Mouse (Mus musculus): ENCODE data around the gene Pramel5. TPM values are rescaled to one million over a fixed set of nuclear protein-coding genes. Genes with fewer than 3 reads are reported as not detected.
"Not testable (repeated sequence)": the region's sequence is repeated elsewhere in the genome, so short reads cannot be mapped to it uniquely, and the experiment has no call there.

Gene Pramel5
- not detected for total RNA-seq (2021)
- long read RNA-seq, experiment 1, result 0 reads
- long read RNA-seq, experiment 2, result 0 reads

GRCm38 (mm10) chr4:144280388-144280787, at the start of gene Pramel5:
Pramel5 (minus strand) TSS chr4:144280488.
- not testable (repeated sequence) for DNase-seq

- DNase-seq, result not testable (repeated sequence)
These were observed 49.7 kb upstream of the Pramel5 start, which contains the start of gene Gm13128 for GRCm38 (mm10) chr4:144329949-144330348. Gm13128 (plus strand) TSS chr4:144330249.

DNA sequence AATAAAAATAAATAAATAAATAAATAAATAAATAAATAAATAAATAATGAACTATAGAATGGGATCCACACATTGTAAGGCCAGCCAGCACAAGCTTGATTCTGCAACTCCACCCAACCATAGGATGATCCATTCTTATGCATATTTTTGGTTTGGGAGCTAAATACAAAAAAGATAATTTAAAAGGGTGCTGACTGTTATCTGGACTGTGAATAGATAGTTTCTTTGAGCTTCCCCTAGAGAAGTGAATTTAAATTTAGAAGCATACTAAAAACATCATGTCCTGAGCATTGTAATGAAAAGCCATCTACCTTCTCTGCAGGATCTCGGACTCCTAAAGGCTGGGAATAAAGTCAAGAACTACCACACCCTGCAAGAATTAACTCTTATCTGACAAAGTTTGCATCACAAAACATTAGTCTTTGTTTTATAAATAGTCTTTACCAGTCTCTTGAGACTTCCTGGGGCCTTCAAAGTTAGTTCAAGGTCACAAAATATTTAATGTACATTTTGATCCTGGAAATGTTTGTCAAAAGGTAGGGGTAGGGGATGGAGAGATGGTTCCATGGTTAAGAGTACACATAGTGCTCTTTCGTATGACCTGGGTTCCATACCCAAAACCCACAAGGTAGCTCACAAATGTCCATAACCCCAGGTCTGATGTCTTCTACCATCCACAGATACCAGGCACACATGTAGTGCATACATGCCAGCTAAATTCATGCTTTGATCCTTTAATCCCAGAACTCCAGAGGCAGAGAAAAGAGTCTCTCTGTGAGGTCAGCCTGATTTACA, 32.6 kb upstream of the Pramel5 start:
- not testable (repeated sequence) for DNase-seq

DNA sequence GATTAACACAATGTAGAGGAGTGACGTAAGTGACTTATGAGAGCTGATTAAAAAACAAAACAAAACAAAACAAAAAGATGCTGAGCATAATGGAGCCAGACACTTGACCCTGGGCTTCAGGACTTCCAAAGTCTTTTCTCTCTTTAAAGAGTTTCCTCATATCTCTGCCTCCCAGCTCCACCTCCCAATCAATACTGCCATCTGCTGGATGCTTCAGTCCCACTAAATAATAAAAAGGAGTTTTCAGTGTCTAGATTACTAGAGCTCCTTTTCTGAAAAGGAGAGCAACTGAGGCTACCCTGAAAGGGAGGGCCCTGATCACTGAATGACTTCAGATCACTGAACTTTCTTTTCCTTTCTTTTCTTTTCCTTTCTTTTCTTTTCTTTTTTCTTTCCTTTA, 19.1 kb upstream of the Pramel5 start:
- peak in 1 of 2 experiments; percentile 1 for DNase-seq

GRCm38 (mm10) chr4:144254768-144255167, 25.5 kb downstream of the Pramel5 start:
- DNase-seq, result not testable (repeated sequence)

Other genes with a start within 250 kb of the Pramel5 start
- gene Pramel4, start 221.4 kb downstream of the Pramel5 start, total RNA-seq (2021), result not detected
- gene Gm13102, start 174.0 kb downstream of the Pramel5 start, total RNA-seq (2021), result not detected
- gene Oog3, start 117.8 kb downstream of the Pramel5 start, total RNA-seq (2021), result not detected
- gene Oog2, start 89.8 kb downstream of the Pramel5 start, total RNA-seq (2021), result not detected
- not detected for gene C87977, start 67.2 kb downstream of the Pramel5 start, total RNA-seq (2021)
- not detected for gene Gm13128, start 49.8 kb upstream of the Pramel5 start, total RNA-seq (2021)
- not detected for gene Gm13119, start 77.5 kb upstream of the Pramel5 start, total RNA-seq (2021)
- not detected for gene Pramef20, start 97.4 kb upstream of the Pramel5 start, total RNA-seq (2021)
- gene Pramef12, start 128.0 kb upstream of the Pramel5 start, total RNA-seq (2021), result not detected
- gene 1700012P22Rik, start 158.3 kb upstream of the Pramel5 start, total RNA-seq (2021), result not detected
- gene Gm9944, start 172.8 kb upstream of the Pramel5 start, total RNA-seq (2021), result not detected
- not detected for gene Aadacl3, start 183.3 kb upstream of the Pramel5 start, total RNA-seq (2021)
- not detected for gene 9430007A20Rik, start 239.3 kb upstream of the Pramel5 start, total RNA-seq (2021)

All from adrenal gland, postnatal 36 days (tissue).